Mouse (Mus musculus) stomach, embryonic 14.5 days (tissue): ENCODE measurements around the gene Bcas3. TPM values are rescaled to one million over a fixed set of nuclear protein-coding genes. Genes with fewer than 3 reads are reported as not detected.

Experiments used
- ATAC-seq: fragments of 200-750 bp; cut with Nextera tagmentation; 2 replicates; pipeline ENCODE4 v1.8.0; 2017; ENCODE audit warnings: low read depth, moderate TSS enrichment; ENCODE audit not compliant: insufficient number of reproducible peaks, insufficient read depth, low FRiP score
- H3K27ac ChIP-seq: fragments of 300-500 bp; sonication (generic); 2 replicates; pipeline ENCODE4 v1.5.1; 2014; ENCODE audit warnings: mild to moderate bottlenecking, low read length, moderate library complexity, mixed read lengths
- H3K27me3 ChIP-seq: fragments of 300-500 bp; sonication (generic); 2 replicates; pipeline ENCODE4 v1.6.1; 2014; ENCODE audit warnings: low read length, control low read depth, mixed read lengths; ENCODE audit not compliant: control insufficient read depth, insufficient read depth
- H3K36me3 ChIP-seq: fragments of 300-500 bp; sonication (generic); 2 replicates; pipeline ENCODE4 v1.6.1; 2014; ENCODE audit warnings: mild to moderate bottlenecking, control low read depth, low read length, moderate library complexity, mixed read lengths; ENCODE audit not compliant: control insufficient read depth, insufficient read depth
- H3K4me1 ChIP-seq: fragments of 300-500 bp; sonication (generic); 2 replicates; pipeline ENCODE4 v1.6.1; 2014; ENCODE audit warnings: low read length, control low read depth, mixed read lengths; ENCODE audit not compliant: control insufficient read depth, insufficient read depth
- H3K4me2 ChIP-seq: fragments of 300-500 bp; sonication (generic); replicated peaks from 2 replicates; pipeline ENCODE4 v1.6.1; 2014; ENCODE audit warnings: low read depth, low read length, control low read depth
- H3K4me3 ChIP-seq: fragments of 300-500 bp; sonication (generic); 2 replicates; pipeline ENCODE4 v1.5.1; 2014; ENCODE audit warnings: low read depth, low read length, control low read depth
- H3K9ac ChIP-seq: fragments of 300-500 bp; sonication (generic); replicated peaks from 2 replicates; pipeline ENCODE4 v1.6.1; 2014; ENCODE audit warnings: low read depth, mild to moderate bottlenecking, control low read depth, low read length, moderate library complexity, mixed read lengths
- H3K9me3 ChIP-seq: fragments of 300-500 bp; sonication (generic); 2 replicates; pipeline ENCODE4 v1.6.1; 2016; ENCODE audit warnings: low read depth, low read length, control low read depth; ENCODE audit not compliant: control insufficient read depth
- WGBS: fragments of 180-500 bp; shearing (Covaris S2); extraction: QIAGEN DNeasy Blood & Tissue Kit; methylation state at CpG from one replicate; pipeline ENCODE4 v1.1.7; 2014; 5-methylcytosine and 5-hydroxymethylcytosine counted together
- polyA plus RNA-seq: library from polyadenylated mRNA; unstranded; fragments of >200 nt; fragmentation: Nextera tagmentation; extraction: Ambion mirVana; gene quantifications from 2 replicates; pipeline ENCODE4 v1.2.1, GENCODE M21; 2014

Gene Bcas3
- polyA plus RNA-seq, 1 experiment from 2014 or later, result 20.4 TPM

DNA sequence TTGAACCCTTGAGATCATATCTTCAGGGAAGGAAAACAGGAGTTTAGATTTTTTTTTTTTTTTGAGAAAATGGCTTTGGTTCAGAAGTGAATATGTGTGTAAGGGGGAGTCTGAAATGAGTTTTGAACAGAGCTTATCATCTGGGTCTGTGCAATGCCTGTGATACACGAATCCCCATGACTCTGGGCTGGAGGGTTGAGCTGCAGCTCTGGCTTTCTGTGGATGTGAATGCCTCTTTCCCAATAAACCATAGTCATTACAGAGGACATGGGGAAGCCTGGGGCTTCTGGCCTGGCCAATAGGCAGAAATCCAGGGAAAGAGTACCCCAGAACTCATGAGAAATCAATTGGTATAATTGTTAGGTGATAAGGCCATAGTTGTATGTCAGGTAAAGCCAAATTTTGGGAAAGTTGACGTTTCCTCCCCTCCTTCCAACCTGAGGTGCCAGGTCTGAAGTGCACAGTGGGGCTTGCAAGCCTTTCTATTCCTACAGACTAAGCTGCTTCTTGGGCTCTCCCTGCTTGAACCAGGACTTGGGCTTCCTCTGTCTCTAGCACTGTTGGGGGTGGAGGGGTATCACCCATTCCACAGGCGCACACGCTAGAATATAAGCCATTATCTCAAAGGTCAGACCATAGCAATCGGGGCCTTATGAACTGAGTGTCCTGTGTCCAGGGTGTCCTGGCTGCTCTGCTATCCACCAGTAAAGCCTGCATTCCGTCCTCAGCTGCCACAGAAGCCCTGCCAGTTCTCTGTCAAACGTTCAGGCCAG lies 486.5 kb downstream of the Bcas3 start:
- peaks cover 35% of the 10 kb centered on the region for H3K27me3 ChIP-seq
- H3K9me3 ChIP-seq, result no peaks in the 10 kb centered on the region
- no peak overlapping the region for H3K27ac ChIP-seq
- H3K4me2 ChIP-seq, result peak overlapping the region; percentile 87
- peaks cover 17% of the 10 kb centered on the region for H3K4me1 ChIP-seq
- no peak for ATAC-seq
- H3K36me3 ChIP-seq, result peaks cover 7% of the 10 kb centered on the region; the same call in 1 of the 2 replicates
- peak overlapping the region; percentile 54 for H3K9ac ChIP-seq
- WGBS, result 40% methylated on average over 7 of the region's 7 CpGs
- peak overlapping the region; percentile 59; the same call in 1 of the 2 replicates for H3K4me3 ChIP-seq

DNA sequence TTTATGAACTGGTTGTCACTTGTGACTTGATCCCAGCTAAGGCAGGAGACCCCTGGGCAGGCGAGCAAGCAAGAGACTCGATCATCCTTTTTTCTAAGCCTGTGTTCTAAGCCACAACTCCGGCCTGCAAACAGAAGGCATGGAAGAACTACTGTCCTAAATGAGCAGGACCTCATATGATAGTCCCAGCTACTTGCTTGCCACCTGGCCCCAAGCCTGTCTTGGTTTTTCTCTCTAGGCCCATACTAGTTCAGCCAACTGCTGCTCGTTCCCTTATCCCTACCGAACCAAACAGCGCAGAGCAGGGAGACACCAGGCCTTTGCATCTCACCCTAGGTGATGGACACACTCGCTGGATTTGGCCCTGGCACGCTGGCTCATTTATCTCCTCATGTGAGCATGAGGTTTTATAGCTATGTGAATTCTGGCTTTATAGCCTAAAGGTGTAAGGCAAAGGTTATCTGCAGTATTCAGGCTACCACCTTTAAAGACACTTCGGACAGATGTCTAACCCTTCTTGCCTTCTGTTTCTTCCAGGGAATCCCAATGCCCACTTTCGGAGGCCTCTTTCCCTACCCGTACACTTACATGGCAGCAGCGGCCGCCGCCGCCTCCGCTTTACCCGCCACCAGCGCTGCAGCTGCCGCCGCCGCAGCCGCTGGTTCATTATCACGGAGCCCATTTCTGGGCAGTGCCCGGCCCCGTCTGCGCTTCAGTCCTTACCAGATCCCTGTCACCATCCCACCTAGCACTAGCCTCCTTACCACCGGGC lies 487.2 kb downstream of the Bcas3 start:
- Histone ChIP-seq H3K9me3 (no peaks in the 10 kb centered on the region), H3K4me3 (peak overlapping the region; percentile 59), H3K9ac (peak overlapping the region; percentile 54; the same call in 1 of the 2 replicates), H3K36me3 (peaks cover 7% of the 10 kb centered on the region; the same call in 1 of the 2 replicates), H3K4me1 (peaks cover 17% of the 10 kb centered on the region), H3K4me2 (peak overlapping the region; percentile 58), H3K27me3 (peaks cover 31% of the 10 kb centered on the region), H3K27ac (peak overlapping the region; percentile 29; the same call in 1 of the 2 replicates)
- no peak for ATAC-seq
- 31% methylated on average over 27 of the region's 27 CpGs for WGBS

DNA sequence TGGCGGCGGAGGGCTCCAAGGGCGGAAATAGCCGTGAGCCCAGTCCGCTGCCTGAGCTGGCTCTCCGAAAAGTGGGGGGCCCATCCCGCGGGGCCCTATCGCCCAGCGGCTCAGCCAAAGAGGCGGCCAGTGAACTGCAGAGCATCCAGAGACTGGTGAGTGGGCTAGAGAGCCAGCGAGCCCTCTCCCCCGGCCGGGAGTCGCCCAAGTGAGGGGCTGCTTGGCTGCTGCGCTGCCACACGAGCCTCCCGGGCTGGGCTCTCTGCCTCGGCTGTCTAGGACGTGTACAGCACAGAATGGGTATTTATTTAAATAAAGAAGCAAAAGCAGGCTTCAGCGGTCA lies 487.8 kb downstream of the Bcas3 start:
- peaks cover 29% of the 10 kb centered on the region for H3K27me3 ChIP-seq
- H3K4me3 ChIP-seq, result peak overlapping the region; percentile 59
- peaks cover 17% of the 10 kb centered on the region for H3K4me1 ChIP-seq
- peak overlapping the region; percentile 58 for H3K4me2 ChIP-seq
- H3K9ac ChIP-seq, result 0 out of 2 replicates have a peak overlapping the region, but pooled peaks have one; percentile 29
- 20% methylated on average over 21 of the region's 21 CpGs for WGBS
- ATAC-seq, result no peak
- H3K9me3 ChIP-seq, result no peaks in the 10 kb centered on the region
- H3K27ac ChIP-seq, result peak overlapping the region; percentile 29; the same call in 1 of the 2 replicates
- peaks cover 7% of the 10 kb centered on the region; the same call in 1 of the 2 replicates for H3K36me3 ChIP-seq

DNA sequence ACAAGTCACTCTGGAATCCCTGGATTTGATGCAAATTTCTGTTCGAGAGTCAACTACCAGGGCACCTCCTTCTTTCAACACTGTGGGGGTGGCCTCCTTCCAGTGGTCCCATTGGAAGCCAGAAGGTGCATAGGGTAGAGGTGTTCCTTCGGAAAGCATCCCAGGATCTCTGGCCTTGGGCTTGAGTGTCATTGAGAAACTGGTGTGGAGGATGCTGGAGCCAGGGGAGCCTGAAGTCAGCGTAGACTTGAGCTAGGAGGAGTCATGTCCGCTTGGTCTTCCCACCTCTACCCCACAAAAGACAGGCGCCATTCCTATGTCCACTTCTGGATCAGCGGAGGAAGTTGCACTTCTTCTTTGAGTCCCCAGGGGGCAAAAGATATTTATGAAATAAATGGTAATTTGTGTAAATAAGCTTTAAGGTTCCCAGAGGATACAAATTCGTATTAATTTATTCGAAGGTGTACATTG lies 488.3 kb downstream of the Bcas3 start:
- 33% methylated on average over 8 of the region's 8 CpGs for WGBS
- Histone ChIP-seq H3K4me1 (peaks cover 17% of the 10 kb centered on the region), H3K27ac (peak overlapping the region; percentile 29), H3K9ac (0 out of 2 replicates have a peak overlapping the region, but pooled peaks have one; percentile 7), H3K9me3 (no peaks in the 10 kb centered on the region), H3K4me3 (peak overlapping the region; percentile 59; the same call in 1 of the 2 replicates), H3K27me3 (peaks cover 24% of the 10 kb centered on the region), H3K36me3 (peaks cover 7% of the 10 kb centered on the region; the same call in 1 of the 2 replicates), H3K4me2 (peak overlapping the region; percentile 58)
- no peak for ATAC-seq

DNA sequence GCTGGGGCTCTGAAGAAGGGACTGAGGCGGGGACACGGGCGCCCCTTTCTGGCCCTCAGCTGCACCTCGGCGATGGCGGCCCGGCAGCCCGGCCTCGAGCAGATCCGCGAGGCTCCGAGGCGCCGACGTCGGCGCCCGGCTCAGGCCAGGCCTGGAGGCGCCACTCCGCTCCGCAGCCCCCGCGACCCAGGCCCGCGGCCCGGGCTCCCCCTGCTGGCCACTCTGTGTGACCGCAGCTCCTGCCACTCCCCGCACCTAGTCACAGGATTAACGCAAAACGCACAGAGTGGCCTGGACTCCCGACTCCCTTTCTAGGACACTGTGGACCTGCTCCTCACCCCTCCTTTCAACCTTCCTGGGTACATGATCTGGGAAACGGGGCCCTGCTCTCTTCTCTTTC lies 489.0 kb downstream of the Bcas3 start:
- Histone ChIP-seq H3K4me1 (peaks cover 17% of the 10 kb centered on the region), H3K9ac (no peak overlapping the region; the same call in 1 of the 2 replicates), H3K9me3 (no peaks in the 10 kb centered on the region), H3K36me3 (peaks cover 7% of the 10 kb centered on the region; the same call in 1 of the 2 replicates), H3K27me3 (peaks cover 23% of the 10 kb centered on the region), H3K27ac (peak overlapping the region; percentile 29; the same call in 1 of the 2 replicates), H3K4me3 (peak overlapping the region; percentile 59), H3K4me2 (peak overlapping the region; percentile 58)
- ATAC-seq, result peak; percentile 62
- 1% methylated on average over 32 of the region's 32 CpGs for whole genome bisulfite sequencing

DNA sequence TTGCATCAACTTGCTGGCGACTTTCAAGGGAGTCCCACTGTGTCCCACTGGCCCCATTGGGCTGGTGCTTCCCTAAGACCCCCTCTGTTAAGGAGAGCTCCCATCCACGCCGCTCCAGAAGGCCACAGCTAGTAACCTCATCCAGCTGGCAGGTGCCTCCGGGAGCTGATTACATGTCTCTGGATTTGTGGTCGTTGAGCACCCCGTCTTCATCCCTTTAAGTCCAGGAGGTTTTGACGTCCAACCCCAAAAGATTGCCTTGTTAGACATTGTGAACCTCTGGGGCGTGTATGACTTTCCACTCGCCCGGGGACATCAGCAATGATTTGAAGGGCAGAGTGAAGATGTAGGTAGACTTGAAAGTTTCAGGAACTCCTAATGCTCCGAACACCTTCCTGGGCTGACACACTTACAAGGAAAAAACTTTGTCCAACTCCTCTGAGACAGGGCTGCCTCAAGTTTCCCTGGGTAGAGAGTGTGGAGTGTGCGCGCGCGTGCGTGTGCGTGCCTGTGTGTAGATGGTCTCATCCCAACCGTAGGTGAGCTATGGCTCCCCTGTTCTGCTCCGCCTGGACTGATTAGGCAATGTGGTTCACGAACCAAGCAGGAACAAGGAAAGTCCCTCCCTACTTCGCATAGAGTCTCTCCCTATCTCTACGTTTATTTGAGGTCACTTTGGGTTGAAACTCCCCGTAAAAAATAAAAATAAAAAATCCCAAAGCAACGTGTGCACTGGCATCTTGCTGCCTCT lies 489.8 kb downstream of the Bcas3 start:
- H3K27me3 ChIP-seq, result peaks cover 23% of the 10 kb centered on the region
- H3K4me1 ChIP-seq, result peaks cover 14% of the 10 kb centered on the region
- H3K9ac ChIP-seq, result no peak overlapping the region
- peak overlapping the region; percentile 47 for H3K4me3 ChIP-seq
- H3K36me3 ChIP-seq, result 0 out of 2 replicates have a peak, but pooled peaks cover 5% of the 10 kb centered on the region
- peak overlapping the region; percentile 35; the same call in 1 of the 2 replicates for H3K27ac ChIP-seq
- 12% methylated on average over 24 of the region's 24 CpGs for WGBS
- peak overlapping the region; percentile 76 for H3K4me2 ChIP-seq
- no peaks in the 10 kb centered on the region for H3K9me3 ChIP-seq
- ATAC-seq, result no peak

DNA sequence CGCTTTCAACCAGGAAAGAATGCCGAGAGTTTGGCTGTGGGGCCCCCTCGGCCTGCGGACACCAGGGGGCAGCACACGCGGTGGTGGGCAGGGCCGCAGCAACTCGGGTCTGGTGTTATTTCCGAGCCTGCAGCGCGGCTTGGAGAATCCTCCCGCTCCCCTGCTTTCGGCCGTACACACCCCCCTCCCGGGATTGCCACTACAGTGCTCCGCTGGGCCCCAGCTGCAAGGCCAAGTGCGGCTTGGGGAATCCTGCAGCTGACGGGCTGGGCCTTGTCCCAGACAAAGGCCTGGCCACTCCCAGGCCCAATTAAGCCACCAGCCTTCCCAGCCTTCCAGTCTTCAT lies 490.4 kb downstream of the Bcas3 start:
- Histone ChIP-seq H3K36me3 (no peaks in the 10 kb centered on the region), H3K4me3 (peak overlapping the region; percentile 47), H3K4me2 (peak overlapping the region; percentile 76), H3K4me1 (peaks cover 11% of the 10 kb centered on the region), H3K27ac (peak overlapping the region; percentile 74; the same call in 1 of the 2 replicates), H3K9me3 (no peaks in the 10 kb centered on the region), H3K27me3 (peaks cover 19% of the 10 kb centered on the region), H3K9ac (peak overlapping the region; percentile 29; the same call in 1 of the 2 replicates)
- peak; percentile 16; the same call in 1 of the 2 replicates for ATAC-seq
- under 1% methylated on average over 18 of the region's 18 CpGs for WGBS
